26 mouse cellular contexts compared by ENCODE assay signal in the genomic region with DNA sequence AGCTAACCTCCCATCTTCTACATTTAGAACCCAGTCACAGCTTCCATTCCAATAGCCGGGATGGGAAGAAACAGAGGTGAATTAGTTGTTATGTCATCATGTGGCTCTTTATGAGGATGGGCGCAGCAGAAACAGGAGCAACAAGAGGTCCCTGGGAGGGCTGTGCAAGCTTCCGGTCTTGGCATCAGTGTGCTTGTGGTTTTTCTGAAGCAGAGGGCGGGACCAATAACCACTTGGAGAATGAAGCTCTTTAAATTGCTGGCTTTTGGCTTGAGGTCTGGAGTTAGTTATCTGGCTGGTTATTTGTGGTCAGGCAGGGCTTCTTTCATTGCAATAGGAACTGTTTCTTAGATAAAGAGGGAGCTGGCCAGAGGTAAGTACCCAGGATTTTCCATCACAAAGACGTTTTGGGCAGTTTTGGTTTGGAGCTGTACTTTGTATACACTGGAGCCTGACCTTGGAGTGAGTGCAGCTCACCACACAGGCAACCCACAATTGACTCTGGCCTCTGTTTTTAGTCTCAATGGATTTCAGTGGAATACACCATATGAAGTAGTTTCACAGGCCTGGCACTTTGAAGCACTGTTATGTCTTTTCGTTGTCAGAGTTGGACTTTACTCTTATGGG.
DNase-seq lines count a peak whose midpoint lies in the region; ATAC-seq and TF ChIP-seq lines count a peak whose summit lies in the region.
"Had no signal": no experiment of that assay in that cellular context is flagged by ENCODE, and none has a peak within 500 bp of the region (broad histone marks: within the 10 kb centered on the region; RNA-seq: fewer than 3 reads in every experiment).

No protein-coding gene starts in this region.

- TF ChIP-seq POLR2A in limb, embryonic 14.5 days (IDR thresholded peaks at IDR 0.05; ENCODE audit: borderline replicate concordance, extremely low read depth, insufficient read depth, insufficient read length), result no peak

- H3K9me3 ChIP-seq in limb, embryonic 14.5 days (ENCODE audit: control insufficient read depth, low read length), result no peaks in the 10 kb centered on the region
- H3K9me3 ChIP-seq in limb, embryonic 10.5 days (replicated peaks), result no peaks in the 10 kb centered on the region
- H3K9me3 ChIP-seq in embryonic facial prominence, embryonic 15.5 days (replicated peaks), result no peaks in the 10 kb centered on the region
- H3K9me3 ChIP-seq: forebrain, embryonic 15.5 days; hindbrain, embryonic 13.5 days; kidney, embryonic 15.5 days; stomach, embryonic 15.5 days had no signal

- H3K4me3 ChIP-seq in limb, embryonic 14.5 days (replicated peaks; ENCODE audit: low read length), result no peak overlapping the region
- H3K4me3 ChIP-seq in limb, embryonic 10.5 days, result no peak overlapping the region
- no peak overlapping the region for H3K4me3 ChIP-seq in embryonic facial prominence, embryonic 15.5 days (replicated peaks)
- H3K4me3 ChIP-seq: forebrain, embryonic 15.5 days; gastrocnemius, adult 2 months; hindbrain, embryonic 13.5 days; kidney, embryonic 15.5 days; layer of hippocampus, adult 2 months; stomach, embryonic 15.5 days had no signal

- DNase-seq in limb, embryonic 14.5 days (ENCODE audit: low spot score), result peak; percentile 29
- DNase-seq in limb, embryonic 10.5 days (ENCODE audit: low spot score), result no peak
- peak; percentile 3 for DNase-seq in ZHBTc4 (ENCODE audit: low read depth, low spot score)
- peak; percentile 1 for DNase-seq in skeletal muscle tissue, adult 2 months (ENCODE audit: low read depth, low spot score)
- DNase-seq in right cerebral cortex, postnatal 4 days, result no peak
- DNase-seq: adrenal gland, postnatal 25 days; cerebellum, adult 11-12 months; cerebellum, adult 9-11 months; gastrocnemius, adult 2 months; gastrocnemius, postnatal 36 days; heart, postnatal 14 days; kidney, adult 11 months; kidney, postnatal 25 days; left cerebral cortex, postnatal 4 days; liver; lung, postnatal 4 days; midbrain, embryonic 14.5 days; thymus, postnatal 14 days had no signal

- ATAC-seq in limb, embryonic 14.5 days (ENCODE audit: low FRiP score, low read depth), result no peak
- peak; percentile 78; the same call in 1 of the 2 replicates for ATAC-seq in embryonic facial prominence, embryonic 15.5 days (ENCODE audit: insufficient number of reproducible peaks, low FRiP score, low TSS enrichment, low read depth)
- ATAC-seq in megakaryocyte-erythroid progenitor cell, adult 5-6 weeks (replicated peaks; ENCODE audit: low FRiP score, low TSS enrichment, poor library complexity, severe bottlenecking), result no peak
- ATAC-seq: forebrain, embryonic 15.5 days had no signal

- no peak overlapping the region for H3K9ac ChIP-seq in limb, embryonic 14.5 days (ENCODE audit: low read depth, low read length, severe bottlenecking)
- H3K9ac ChIP-seq in embryonic facial prominence, embryonic 15.5 days, result no peak overlapping the region
- H3K9ac ChIP-seq: forebrain, embryonic 15.5 days; hindbrain, embryonic 13.5 days; kidney, embryonic 15.5 days; stomach, embryonic 15.5 days had no signal

- no peak overlapping the region for H3K4me2 ChIP-seq in limb, embryonic 14.5 days (replicated peaks; ENCODE audit: low read depth, low read length, severe bottlenecking)
- no peak overlapping the region for H3K4me2 ChIP-seq in embryonic facial prominence, embryonic 15.5 days (replicated peaks)
- H3K4me2 ChIP-seq: forebrain, embryonic 15.5 days; hindbrain, embryonic 13.5 days; kidney, embryonic 15.5 days; stomach, embryonic 15.5 days had no signal

- WGBS in limb, embryonic 14.5 days, result 42% methylated on average over 6 of the region's 6 CpGs
- 74% methylated on average over 6 of the region's 6 CpGs for WGBS in limb, embryonic 10.5 days
- 35% methylated on average over 6 of the region's 6 CpGs for WGBS in embryonic facial prominence, embryonic 15.5 days

- no peaks in the 10 kb centered on the region for H3K27me3 ChIP-seq in limb, embryonic 14.5 days (ENCODE audit: control insufficient read depth, insufficient read depth, low read length)
- H3K27me3 ChIP-seq in limb, embryonic 10.5 days (ENCODE audit: low read depth, poor library complexity, severe bottlenecking), result no peaks in the 10 kb centered on the region
- H3K27me3 ChIP-seq in embryonic facial prominence, embryonic 15.5 days, result no peaks in the 10 kb centered on the region
- H3K27me3 ChIP-seq: CH12.LX; forebrain, embryonic 15.5 days; hindbrain, embryonic 13.5 days; kidney, embryonic 15.5 days; stomach, embryonic 15.5 days had no signal

- H3K27ac ChIP-seq in limb, embryonic 14.5 days (replicated peaks; ENCODE audit: low read depth, low read length), result no peak overlapping the region
- no peak overlapping the region for H3K27ac ChIP-seq in limb, embryonic 10.5 days
- no peak overlapping the region for H3K27ac ChIP-seq in embryonic facial prominence, embryonic 15.5 days (replicated peaks)
- H3K27ac ChIP-seq: forebrain, embryonic 15.5 days; gastrocnemius, adult 2 months; hindbrain, embryonic 13.5 days; kidney, embryonic 15.5 days; layer of hippocampus, adult 2 months; stomach, embryonic 15.5 days had no signal

- peaks cover 6% of the 10 kb centered on the region for H3K4me1 ChIP-seq in limb, embryonic 14.5 days (ENCODE audit: control insufficient read depth, insufficient read depth, low read length)
- peaks cover 24% of the 10 kb centered on the region for H3K4me1 ChIP-seq in limb, embryonic 10.5 days
- H3K4me1 ChIP-seq in embryonic facial prominence, embryonic 15.5 days, result no peaks in the 10 kb centered on the region
- H3K4me1 ChIP-seq: forebrain, embryonic 15.5 days; kidney, embryonic 15.5 days; stomach, embryonic 15.5 days had no signal

- no peaks in the 10 kb centered on the region for H3K36me3 ChIP-seq in limb, embryonic 14.5 days (ENCODE audit: control insufficient read depth, insufficient read depth, low read length)
- H3K36me3 ChIP-seq in limb, embryonic 10.5 days, result no peaks in the 10 kb centered on the region
- H3K36me3 ChIP-seq in embryonic facial prominence, embryonic 15.5 days, result no peaks in the 10 kb centered on the region
- H3K36me3 ChIP-seq: forebrain, embryonic 15.5 days; hindbrain, embryonic 13.5 days; kidney, embryonic 15.5 days; stomach, embryonic 15.5 days had no signal

Comparison
In these comparisons a context has a peak if more than half of its experiments do, and no peak if none do; other contexts are left out.
1. DNase-seq: peak in limb, embryonic 14.5 days (single experiment), ZHBTc4 (single experiment) and skeletal muscle tissue, adult 2 months (single experiment); none in limb, embryonic 10.5 days (single experiment) and right cerebral cortex, postnatal 4 days (single experiment).